Mouse (Mus musculus) forebrain, embryonic 14.5 days (tissue): ENCODE data around the gene Icam1. TPM values are rescaled to one million over a fixed set of nuclear protein-coding genes. Genes with fewer than 3 reads are reported as not detected.

Experiments
- ATAC-seq: fragments of 200-750 bp; cut with Nextera tagmentation; 2 replicates; pipeline ENCODE4 v1.8.0; 2017; ENCODE audit warnings: mild to moderate bottlenecking, moderate library complexity
- DNase-seq: peaks from one replicate; pipeline ENCODE4 v3.0.0-alpha.2; 2015; ENCODE audit warnings: low spot score
- H3K27ac ChIP-seq: fragments of 300-500 bp; sonication (generic); 2 replicates; pipeline ENCODE4 v1.5.1; 2014; ENCODE audit warnings: low read depth, mild to moderate bottlenecking, control low read depth, low read length, moderate library complexity
- H3K27me3 ChIP-seq: fragments of 300-500 bp; sonication (generic); replicated peaks from 2 replicates; pipeline ENCODE4 v1.6.1; 2014; ENCODE audit warnings: low read length, control low read depth, mixed read lengths; ENCODE audit not compliant: control insufficient read depth, insufficient read depth
- H3K36me3 ChIP-seq: fragments of 300-500 bp; sonication (generic); 2 replicates; pipeline ENCODE4 v1.6.1; 2014; ENCODE audit warnings: low read length, control low read depth; ENCODE audit not compliant: control insufficient read depth, insufficient read depth
- H3K4me1 ChIP-seq: fragments of 300-500 bp; sonication (generic); 2 replicates; pipeline ENCODE4 v1.6.1; 2014; ENCODE audit warnings: antibody characterized with exemption, low read length, control low read depth; ENCODE audit not compliant: control insufficient read depth, insufficient read depth
- H3K4me2 ChIP-seq: fragments of 300-500 bp; sonication (generic); 2 replicates; pipeline ENCODE4 v1.6.1; 2014; ENCODE audit warnings: mild to moderate bottlenecking, control low read depth, low read length
- H3K4me3 ChIP-seq: fragments of 300-500 bp; sonication (generic); 2 replicates; pipeline ENCODE4 v1.5.1; 2014; ENCODE audit warnings: low read depth, low read length, control low read depth
- H3K9ac ChIP-seq: fragments of 300-500 bp; sonication (generic); 2 replicates; pipeline ENCODE4 v1.6.1; 2014; ENCODE audit warnings: mild to moderate bottlenecking, low read length, control low read depth, moderate library complexity
- H3K9me3 ChIP-seq: fragments of 300-500 bp; sonication (generic); replicated peaks from 2 replicates; pipeline ENCODE4 v1.6.1; 2016; ENCODE audit warnings: low read length, control low read depth, mixed read lengths; ENCODE audit not compliant: control insufficient read depth
- WGBS: fragments of 180-500 bp; shearing (Covaris S2); extraction: QIAGEN DNeasy Blood & Tissue Kit; methylation state at CpG from one replicate; pipeline ENCODE4 v1.1.7; 2014; 5-methylcytosine and 5-hydroxymethylcytosine counted together
- polyA plus RNA-seq: library from polyadenylated mRNA; unstranded; fragments of >200 nt; fragmentation: Nextera tagmentation; extraction: Ambion mirVana; gene quantifications from 2 replicates; pipeline ENCODE4 v1.2.1, GENCODE M21; 2014

The Icam1 gene
- polyA plus RNA-seq, 1 experiment from 2014 or later, result 3.5 TPM

DNA sequence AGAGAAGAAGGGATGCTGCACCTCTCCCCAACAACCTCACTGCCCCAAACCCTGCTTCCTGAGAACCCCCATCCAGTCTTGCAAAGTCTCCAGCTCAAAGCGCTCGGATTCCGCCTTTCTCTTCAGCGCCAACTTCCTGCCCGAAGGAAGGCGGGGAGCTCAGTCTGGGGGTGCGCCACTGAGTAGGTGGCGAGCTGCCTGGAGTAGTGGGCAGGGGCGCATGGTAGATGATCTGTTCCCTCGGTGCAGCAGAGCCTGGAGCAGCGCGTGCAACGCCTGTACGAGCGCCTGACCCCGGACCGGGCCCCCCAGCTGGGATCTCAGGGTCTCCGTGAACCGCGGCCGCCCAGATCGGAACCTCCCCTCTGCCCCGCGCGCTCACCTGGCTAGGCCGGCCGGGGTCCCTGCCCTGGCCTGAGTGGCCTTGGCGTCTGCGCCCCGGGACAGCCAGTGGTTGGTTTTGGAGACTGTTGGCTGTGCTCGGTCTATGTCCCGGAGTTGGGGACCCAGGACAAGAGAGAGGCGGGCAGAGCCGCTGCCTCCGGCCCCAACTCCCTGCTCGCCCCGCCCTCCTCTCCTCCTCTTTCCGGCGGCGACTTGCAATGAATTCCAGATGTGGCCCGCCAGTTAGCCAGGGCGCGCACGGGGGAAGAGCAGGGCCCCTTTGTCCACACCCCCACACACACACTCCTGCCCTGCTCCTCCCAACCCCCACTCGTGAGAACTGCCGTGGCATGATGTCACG lies 39.4 kb upstream of the Icam1 start, which contains the start of gene S1pr2:
TSS of gene S1pr2 (minus strand) at position 566 of the 745 bp plus-strand sequence.
- under 1% methylated on average over 43 of the region's 47 CpGs for WGBS

DNA sequence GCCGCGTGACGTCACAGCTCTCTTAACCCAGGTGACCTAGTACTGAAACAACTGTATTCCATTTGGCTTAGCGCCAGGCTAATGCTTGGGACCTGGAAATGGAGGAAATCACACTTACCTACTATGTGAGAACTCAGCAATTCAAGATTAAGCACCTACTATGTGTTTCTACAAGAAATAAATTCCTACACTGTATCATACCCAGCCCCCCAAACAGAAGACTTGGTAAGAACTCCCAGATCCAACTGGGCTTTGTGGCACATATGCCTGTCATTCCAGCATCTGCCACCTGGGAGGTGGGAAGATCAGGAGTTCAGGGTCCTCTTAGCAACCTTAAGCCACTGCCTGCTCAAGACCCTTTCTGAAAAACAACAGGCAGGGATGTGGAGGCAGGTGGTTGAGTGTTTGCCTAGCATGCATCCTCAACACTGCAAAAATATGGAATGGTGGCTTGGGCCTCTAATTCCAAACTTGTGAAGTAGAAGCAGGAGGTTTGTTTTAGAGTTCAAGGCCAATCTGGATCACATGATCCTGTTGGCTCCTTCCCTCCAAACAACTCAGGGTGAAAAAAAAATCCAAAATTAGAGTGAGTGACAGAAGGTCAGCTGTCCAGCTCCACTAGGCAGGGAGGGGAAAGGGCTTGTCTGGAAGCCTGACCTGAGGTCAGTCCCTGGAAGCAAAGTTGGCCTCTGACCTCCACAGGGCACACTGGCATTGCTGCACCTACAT lies 38.7 kb upstream of the Icam1 start:
- Histone ChIP-seq H3K9ac (peak overlapping the region; percentile 76), H3K27ac (no peak overlapping the region), H3K9me3 (no peaks in the 10 kb centered on the region), H3K4me3 (peak overlapping the region; percentile 70), H3K4me2 (peak overlapping the region; percentile 97), H3K4me1 (peaks cover 10% of the 10 kb centered on the region), H3K27me3 (no peaks in the 10 kb centered on the region), H3K36me3 (no peaks in the 10 kb centered on the region)
- ATAC-seq (0 out of 2 replicates have a peak, but pooled peaks have one; percentile 3), DNase-seq (no peak)
- 2% methylated on average over 4 of the region's 4 CpGs for WGBS

More for the DNA sequence above, 39.4 kb upstream of the Icam1 start, which contains the start of gene S1pr2:
- Histone ChIP-seq H3K4me2 (peak within 1 kb of the TSS; percentile 97), H3K36me3 (no peaks in the 10 kb centered on the region), H3K4me1 (peaks cover 10% of the 10 kb centered on the region), H3K27ac (no peak within 1 kb of the TSS), H3K9ac (peak within 1 kb of the TSS; percentile 76), H3K27me3 (no peaks in the 10 kb centered on the region), H3K4me3 (peak within 1 kb of the TSS; percentile 70), H3K9me3 (no peaks in the 10 kb centered on the region)
- ATAC-seq, result peak; percentile 77
- peak; percentile 72 for DNase-seq

DNA sequence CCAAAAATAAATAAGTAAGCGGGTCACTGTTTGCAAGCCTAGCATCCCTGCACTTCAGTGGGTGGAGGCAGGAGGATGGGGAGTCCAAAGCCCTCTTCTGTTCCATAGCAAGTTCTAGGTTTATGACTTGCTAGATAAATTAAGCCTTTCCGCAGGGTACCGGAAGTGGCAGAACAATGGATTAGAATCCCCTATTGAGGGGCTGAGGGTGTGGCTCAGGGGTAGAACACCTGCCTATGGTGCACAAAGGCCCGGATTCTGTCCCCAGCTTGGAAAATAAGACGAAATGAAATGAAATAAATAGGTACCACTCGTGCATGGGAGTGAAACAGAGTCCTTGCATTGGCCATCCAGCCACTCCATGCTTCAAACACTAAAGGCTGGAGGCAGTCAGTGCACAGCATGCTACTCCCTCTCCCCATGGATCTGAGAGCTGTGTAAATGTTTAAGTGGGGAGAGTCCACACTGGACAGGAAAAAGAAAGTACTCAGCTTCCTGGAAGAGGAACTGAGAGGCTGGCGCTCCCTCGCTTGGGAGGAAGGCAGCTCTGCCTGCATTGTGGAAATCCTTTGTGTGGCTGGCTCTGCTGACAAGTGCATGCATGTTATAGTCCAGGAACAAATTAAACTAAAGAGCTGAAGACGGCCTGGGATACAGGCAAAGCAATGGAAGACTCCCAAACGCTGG lies 37.2 kb upstream of the Icam1 start:
- Histone ChIP-seq H3K27me3 (no peaks in the 10 kb centered on the region), H3K9ac (no peak overlapping the region), H3K9me3 (no peaks in the 10 kb centered on the region), H3K27ac (no peak overlapping the region), H3K4me1 (peaks cover 10% of the 10 kb centered on the region), H3K4me3 (no peak overlapping the region), H3K36me3 (no peaks in the 10 kb centered on the region), H3K4me2 (no peak overlapping the region)
- WGBS, result 59% methylated on average over 10 of the region's 10 CpGs
- DNase-seq (no peak), ATAC-seq (no peak)

DNA sequence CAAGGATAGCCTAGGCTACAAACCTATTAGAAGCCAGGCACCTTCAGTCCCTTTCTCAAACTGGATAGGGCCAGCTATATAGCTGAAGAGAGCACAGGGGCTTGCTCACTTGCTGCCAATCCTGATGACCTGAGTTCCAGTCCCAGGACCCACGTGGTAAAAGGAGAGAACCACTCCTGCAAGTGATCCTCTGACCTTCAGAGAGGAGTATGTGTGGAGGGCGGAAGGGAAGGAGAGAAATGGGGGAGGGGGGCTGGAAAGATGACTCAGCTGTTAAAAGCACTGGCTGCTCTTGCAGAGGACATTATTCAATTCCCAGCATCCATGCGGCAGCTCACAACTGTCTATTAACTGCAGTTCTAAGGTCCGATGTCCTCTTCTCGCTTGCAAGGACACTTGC lies 36.6 kb upstream of the Icam1 start:
- no peak for ATAC-seq
- Histone ChIP-seq H3K36me3 (no peaks in the 10 kb centered on the region), H3K4me2 (no peak overlapping the region), H3K9ac (no peak overlapping the region), H3K27me3 (no peaks in the 10 kb centered on the region), H3K27ac (no peak overlapping the region), H3K9me3 (no peaks in the 10 kb centered on the region), H3K4me1 (peaks cover 10% of the 10 kb centered on the region), H3K4me3 (no peak overlapping the region)
- DNase-seq, result no peak
- 75% methylated on average over 5 of the region's 5 CpGs for WGBS

DNA sequence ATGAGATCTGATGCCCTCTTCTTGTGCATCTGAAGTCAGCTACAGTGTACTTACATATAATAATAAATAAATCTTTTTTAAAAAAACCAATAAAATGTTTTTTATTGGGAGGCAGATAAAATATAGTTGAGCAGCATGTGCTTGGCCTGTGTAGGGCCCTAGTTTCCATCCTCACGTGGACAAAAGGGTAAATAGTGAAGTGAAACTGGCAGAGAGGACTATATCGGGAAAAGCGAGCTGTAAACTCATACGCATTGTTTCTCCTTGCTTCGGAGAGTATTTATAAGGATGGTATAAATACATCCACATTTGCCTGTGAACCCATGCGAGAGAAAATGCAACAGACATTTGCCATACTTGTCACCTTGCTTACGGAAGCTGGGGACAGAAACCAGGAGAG lies 36.0 kb upstream of the Icam1 start:
- Histone ChIP-seq H3K4me2 (no peak overlapping the region), H3K36me3 (no peaks in the 10 kb centered on the region), H3K4me3 (no peak overlapping the region), H3K9me3 (no peaks in the 10 kb centered on the region), H3K9ac (no peak overlapping the region), H3K27ac (no peak overlapping the region), H3K4me1 (peaks cover 10% of the 10 kb centered on the region), H3K27me3 (no peaks in the 10 kb centered on the region)
- ATAC-seq (no peak), DNase-seq (no peak)
- WGBS, result 87% methylated on average over 7 of the region's 7 CpGs

DNA sequence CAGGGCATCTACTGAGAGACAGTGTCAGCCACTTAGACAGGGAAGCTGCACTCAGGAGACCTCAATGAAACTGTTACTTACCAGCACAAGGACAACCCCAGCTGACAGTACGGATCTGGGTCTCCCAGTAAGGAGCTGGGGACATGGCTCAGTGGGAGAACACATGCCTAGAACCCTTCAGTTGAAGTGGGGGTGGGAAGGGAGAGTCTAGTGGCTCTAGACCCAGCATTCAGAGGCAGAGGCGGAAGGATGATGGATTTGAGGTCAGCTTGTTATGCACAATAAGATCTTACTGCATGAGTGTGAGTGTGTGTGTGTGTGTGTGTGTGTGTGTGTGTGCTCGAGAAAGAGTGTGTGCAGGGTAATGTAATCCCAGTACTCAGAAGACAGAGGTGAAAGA lies 33.6 kb upstream of the Icam1 start:
- H3K27me3 ChIP-seq, result no peaks in the 10 kb centered on the region
- no peak overlapping the region for H3K9ac ChIP-seq
- H3K27ac ChIP-seq, result no peak overlapping the region
- H3K4me1 ChIP-seq, result no peaks in the 10 kb centered on the region
- WGBS, result 65% methylated on average over 3 of the region's 3 CpGs
- no peaks in the 10 kb centered on the region for H3K9me3 ChIP-seq
- no peak overlapping the region for H3K4me3 ChIP-seq
- H3K4me2 ChIP-seq, result no peak overlapping the region
- DNase-seq (no peak), ATAC-seq (no peak)
- no peaks in the 10 kb centered on the region for H3K36me3 ChIP-seq

DNA sequence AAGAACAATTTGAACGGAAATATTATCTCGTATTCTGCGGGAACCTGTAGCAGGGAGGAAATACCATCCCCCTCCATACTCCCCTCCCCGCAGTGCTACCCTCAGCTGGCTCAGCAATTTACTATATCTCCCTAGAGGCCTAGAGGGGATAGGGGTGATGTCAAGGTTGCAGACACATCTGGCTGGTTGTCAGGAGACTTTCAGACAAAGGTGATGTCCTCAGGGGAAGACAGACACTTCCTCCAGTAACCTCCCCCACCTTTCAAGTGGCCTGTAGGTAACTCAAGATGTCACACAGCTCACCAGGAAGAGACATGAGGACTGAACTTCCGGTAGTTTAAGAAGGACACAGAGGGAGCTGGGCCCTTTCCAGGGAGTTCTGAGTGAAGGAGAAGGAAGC lies 32.6 kb upstream of the Icam1 start:
- Histone ChIP-seq H3K4me1 (no peaks in the 10 kb centered on the region), H3K9ac (no peak overlapping the region), H3K27ac (no peak overlapping the region), H3K36me3 (no peaks in the 10 kb centered on the region), H3K9me3 (no peaks in the 10 kb centered on the region), H3K4me2 (no peak overlapping the region), H3K27me3 (no peaks in the 10 kb centered on the region), H3K4me3 (no peak overlapping the region)
- no peak for DNase-seq
- WGBS, result 78% methylated on average over 5 of the region's 5 CpGs
- ATAC-seq, result no peak

DNA sequence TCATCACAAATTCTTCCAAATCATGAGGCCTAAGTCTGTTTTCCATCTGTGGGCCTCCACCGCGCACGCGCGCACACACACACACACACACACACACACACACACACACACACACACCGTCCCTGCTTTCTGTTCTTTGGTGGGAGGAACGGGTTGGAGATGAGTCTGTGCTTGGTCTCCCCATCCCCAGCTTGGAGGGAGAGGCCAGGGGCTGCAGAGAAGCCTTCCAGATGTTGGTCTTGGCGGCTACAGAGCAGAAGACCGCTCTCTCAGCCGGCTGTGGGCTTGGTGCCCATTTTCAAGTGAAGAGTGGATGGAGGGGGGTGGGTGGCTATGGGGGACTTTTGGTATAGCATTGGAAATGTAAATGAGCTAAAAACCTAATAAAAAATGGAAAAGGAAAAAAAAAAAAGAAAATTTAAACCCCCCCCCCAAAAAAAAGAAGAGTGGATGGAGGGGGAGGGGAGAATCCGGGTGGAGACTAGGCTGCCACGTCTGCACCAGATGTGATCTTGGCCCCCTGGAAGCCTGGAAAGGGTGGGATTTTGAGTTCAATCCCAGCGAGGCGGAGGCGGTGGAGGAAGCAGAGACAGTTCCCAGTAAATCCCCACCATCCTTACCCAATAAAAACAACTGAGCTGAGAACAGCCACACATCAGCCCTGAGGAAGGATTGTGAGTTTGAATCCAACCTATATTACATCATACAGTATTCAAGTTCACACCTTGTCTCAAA lies 28.7 kb upstream of the Icam1 start:
- DNase-seq (no peak), ATAC-seq (no peak)
- no peak overlapping the region for H3K4me3 ChIP-seq
- 65% methylated on average over 15 of the region's 15 CpGs for WGBS
- no peaks in the 10 kb centered on the region for H3K4me1 ChIP-seq
- no peak overlapping the region for H3K9ac ChIP-seq
- no peaks in the 10 kb centered on the region for H3K9me3 ChIP-seq
- no peaks in the 10 kb centered on the region for H3K27me3 ChIP-seq
- H3K36me3 ChIP-seq, result no peaks in the 10 kb centered on the region
- H3K4me2 ChIP-seq, result no peak overlapping the region
- H3K27ac ChIP-seq, result no peak overlapping the region
